Mouse (Mus musculus): ENCODE results near the gene Olfr224. TPM values are rescaled to one million over a fixed set of nuclear protein-coding genes. Genes with fewer than 3 reads are reported as not detected.

Olfr224 gene
- polyA plus RNA-seq (2012; rRNA removed; ENCODE audit: low replicate concordance) = 0.13 TPM in 1 of 2 replicates, not detected in the other

DNA sequence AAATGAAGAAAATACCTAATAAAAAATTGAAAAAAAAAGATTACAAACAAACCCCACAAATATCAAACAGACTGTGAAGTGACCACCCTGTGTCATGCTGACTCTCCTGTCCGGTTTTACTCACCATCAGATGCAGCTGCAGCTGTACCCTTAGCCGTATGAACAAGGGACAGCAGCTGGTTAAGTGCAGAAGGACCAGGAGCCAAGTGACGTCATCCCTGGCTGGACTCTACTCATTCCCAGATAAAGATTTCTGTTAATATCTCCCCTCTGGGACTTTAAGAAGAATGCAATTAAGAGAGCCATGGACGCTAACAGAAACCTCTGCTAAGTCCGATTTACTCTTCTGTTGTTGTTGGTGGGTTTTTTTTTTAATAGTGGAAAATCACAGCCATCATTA is at the start of gene Olfr224:
Gene Olfr224, minus strand, starts transcription at position 149 of the 400 bp plus-strand sequence.

GRCm38 (mm10) chr11:58615975-58616374 is 45.6 kb upstream of the Olfr224 start, which contains the start of gene 2210407C18Rik:
Gene 2210407C18Rik, minus strand, starts transcription at chr11:58616075.

GRCm38 (mm10) chr11:58594814-58595213 is 24.5 kb upstream of the Olfr224 start, which contains the start of gene Olfr324:
Gene Olfr324, plus strand, starts transcription at chr11:58595114.

GRCm38 (mm10) chr11:58577430-58577829 is 7.1 kb upstream of the Olfr224 start, which contains the start of gene Olfr325:
Gene Olfr325, plus strand, starts transcription at chr11:58577730.

GRCm38 (mm10) chr11:58555536-58555935 is 14.8 kb downstream of the Olfr224 start, which contains the start of gene Olfr328:
Gene Olfr328, minus strand, starts transcription at chr11:58555636.

GRCm38 (mm10) chr11:58546322-58546721 is 24.0 kb downstream of the Olfr224 start, which contains the start of gene Olfr329-ps:
Gene Olfr329-ps, minus strand, starts transcription at chr11:58546422.

GRCm38 (mm10) chr11:58534736-58535135 is 35.6 kb downstream of the Olfr224 start, which contains the start of gene Olfr330:
Gene Olfr330, minus strand, starts transcription at chr11:58534836.

Other genes starting within 250 kb of the Olfr224 start
- gene Zfp672, start 240.2 kb downstream of the Olfr224 start, polyA plus RNA-seq (2012; rRNA removed; ENCODE audit: low replicate concordance) = 36.8 and 48.8 TPM in 2 replicates
- 31.9 and 32.8 TPM in 2 replicates for gene Sh3bp5l, start 239.8 kb downstream of the Olfr224 start, polyA plus RNA-seq (2012; rRNA removed; ENCODE audit: low replicate concordance)
- gene Lypd8, start 191.5 kb downstream of the Olfr224 start, polyA plus RNA-seq (2012; rRNA removed; ENCODE audit: low replicate concordance) = 0.49 TPM in 1 of 2 replicates, not detected in the other
- 0.13 TPM in 1 of 2 replicates, not detected in the other for gene 1810065E05Rik, start 149.4 kb downstream of the Olfr224 start, polyA plus RNA-seq (2012; rRNA removed; ENCODE audit: low replicate concordance)
- 0.11 and 0.19 TPM in 2 replicates for gene Gm12253, start 138.0 kb downstream of the Olfr224 start, polyA plus RNA-seq (2012; rRNA removed; ENCODE audit: low replicate concordance)
- not detected in 2 replicates for gene Lypd9, start 117.6 kb downstream of the Olfr224 start, polyA plus RNA-seq (2012; rRNA removed; ENCODE audit: low replicate concordance)
- gene Olfr30, start 108.3 kb downstream of the Olfr224 start, polyA plus RNA-seq (2012; rRNA removed; ENCODE audit: low replicate concordance) = not detected in 2 replicates
- gene Olfr332, start 78.0 kb downstream of the Olfr224 start, polyA plus RNA-seq (2012; rRNA removed; ENCODE audit: low replicate concordance) = not detected in 2 replicates
- gene Olfr331, start 68.0 kb downstream of the Olfr224 start, polyA plus RNA-seq (2012; rRNA removed; ENCODE audit: low replicate concordance) = not detected in 2 replicates
- 0.12 TPM in 1 of 2 replicates, not detected in the other for gene Olfr330, start 35.7 kb downstream of the Olfr224 start, polyA plus RNA-seq (2012; rRNA removed; ENCODE audit: low replicate concordance)
- gene Olfr329-ps, start 24.1 kb downstream of the Olfr224 start, polyA plus RNA-seq (2012; rRNA removed; ENCODE audit: low replicate concordance) = 0.11 TPM in 1 of 2 replicates, not detected in the other
- 0.04 TPM in 1 of 2 replicates, not detected in the other for gene Olfr328, start 14.9 kb downstream of the Olfr224 start, polyA plus RNA-seq (2012; rRNA removed; ENCODE audit: low replicate concordance)
- gene Olfr325, start 7.2 kb upstream of the Olfr224 start, polyA plus RNA-seq (2012; rRNA removed; ENCODE audit: low replicate concordance) = not detected in 2 replicates
- gene Olfr324, start 24.6 kb upstream of the Olfr224 start, polyA plus RNA-seq (2012; rRNA removed; ENCODE audit: low replicate concordance) = not detected in 2 replicates
- 0.82 and 1.9 TPM in 2 replicates for gene 2210407C18Rik, start 45.5 kb upstream of the Olfr224 start, polyA plus RNA-seq (2012; rRNA removed; ENCODE audit: low replicate concordance)
- gene Olfr323, start 59.9 kb upstream of the Olfr224 start, polyA plus RNA-seq (2012; rRNA removed; ENCODE audit: low replicate concordance) = 0.92 TPM in 1 of 2 replicates, not detected in the other
- gene Trim58, start 69.9 kb upstream of the Olfr224 start, polyA plus RNA-seq (2012; rRNA removed; ENCODE audit: low replicate concordance) = 0.11 TPM in 1 of 2 replicates, not detected in the other
- gene Olfr322, start 88.2 kb upstream of the Olfr224 start, polyA plus RNA-seq (2012; rRNA removed; ENCODE audit: low replicate concordance) = not detected in 2 replicates
- gene Olfr320, start 110.5 kb upstream of the Olfr224 start, polyA plus RNA-seq (2012; rRNA removed; ENCODE audit: low replicate concordance) = not detected in 2 replicates
- gene Olfr319, start 128.6 kb upstream of the Olfr224 start, polyA plus RNA-seq (2012; rRNA removed; ENCODE audit: low replicate concordance) = not detected in 2 replicates
- not detected in 2 replicates for gene Olfr318, start 153.5 kb upstream of the Olfr224 start, polyA plus RNA-seq (2012; rRNA removed; ENCODE audit: low replicate concordance)
- gene Olfr317, start 168.7 kb upstream of the Olfr224 start, polyA plus RNA-seq (2012; rRNA removed; ENCODE audit: low replicate concordance) = not detected in 2 replicates
- not detected in 2 replicates for gene Olfr316, start 182.2 kb upstream of the Olfr224 start, polyA plus RNA-seq (2012; rRNA removed; ENCODE audit: low replicate concordance)
- gene Olfr315, start 202.6 kb upstream of the Olfr224 start, polyA plus RNA-seq (2012; rRNA removed; ENCODE audit: low replicate concordance) = not detected in 2 replicates
- gene Olfr314, start 212.4 kb upstream of the Olfr224 start, polyA plus RNA-seq (2012; rRNA removed; ENCODE audit: low replicate concordance) = not detected in 2 replicates
- gene Fam183b, start 231.4 kb upstream of the Olfr224 start, polyA plus RNA-seq (2012; rRNA removed; ENCODE audit: low replicate concordance) = 0.62 TPM in 1 of 2 replicates, not detected in the other
- not detected in 2 replicates for gene Olfr313, start 244.4 kb upstream of the Olfr224 start, polyA plus RNA-seq (2012; rRNA removed; ENCODE audit: low replicate concordance)

Measured in mammary gland, adult 2 months (tissue).